Mouse (Mus musculus) heart, postnatal 0 days (tissue): ENCODE measurements around the gene Scaf8. TPM values are rescaled to one million over a fixed set of nuclear protein-coding genes. Genes with fewer than 3 reads are reported as not detected.
"Not testable (repeated sequence)": the region's sequence is repeated elsewhere in the genome, so short reads cannot be mapped to it uniquely, and the experiment has no call there.

Source experiments
- ATAC-seq: fragments of 200-750 bp; cut with Nextera tagmentation; 2 replicates; pipeline ENCODE4 v1.8.0; 2017; ENCODE audit warnings: low read depth, moderate number of reproducible peaks, moderate library complexity; ENCODE audit not compliant: insufficient read depth
- DNase-seq: peaks from one replicate; pipeline ENCODE4 v3.0.0-alpha.2; 2016; ENCODE audit warnings: low spot score
- H3K27ac ChIP-seq: fragments of 300-500 bp; sonication (generic); 2 replicates; pipeline ENCODE4 v1.5.1; 2014; ENCODE audit warnings: low read depth, mild to moderate bottlenecking
- H3K27me3 ChIP-seq: fragments of 300-500 bp; sonication (generic); 2 replicates; pipeline ENCODE4 v1.6.1; 2014; ENCODE audit warnings: low read length, mixed read lengths; ENCODE audit not compliant: control insufficient read depth, insufficient read depth
- H3K36me3 ChIP-seq: fragments of 300-500 bp; sonication (generic); replicated peaks from 2 replicates; pipeline ENCODE4 v1.6.1; 2014; ENCODE audit warnings: low read length, mixed read lengths; ENCODE audit not compliant: control insufficient read depth, insufficient read depth
- H3K4me1 ChIP-seq: fragments of 300-500 bp; sonication (generic); 2 replicates; pipeline ENCODE4 v1.6.1; 2014; ENCODE audit warnings: antibody characterized with exemption; ENCODE audit not compliant: control insufficient read depth, insufficient read depth
- H3K4me2 ChIP-seq: fragments of 300-500 bp; sonication (generic); 2 replicates; pipeline ENCODE4 v1.6.1; 2014; ENCODE audit warnings: low read depth, mild to moderate bottlenecking, low read length, moderate library complexity
- H3K4me3 ChIP-seq: fragments of 300-500 bp; sonication (generic); 2 replicates; pipeline ENCODE4 v1.5.1; 2014; ENCODE audit warnings: low read depth, low read length
- H3K9ac ChIP-seq: fragments of 300-500 bp; sonication (generic); replicated peaks from 2 replicates; pipeline ENCODE4 v1.6.1; 2014; ENCODE audit warnings: low read depth, low read length, mixed read lengths
- H3K9me3 ChIP-seq: fragments of 300-500 bp; sonication (generic); replicated peaks from 2 replicates; pipeline ENCODE4 v1.6.1; 2016; ENCODE audit warnings: low read length; ENCODE audit not compliant: control insufficient read depth
- CTCF ChIP-seq: IDR thresholded peaks from 2 replicates; pipeline ENCODE4 v1.5.1; 2016; ENCODE audit warnings: antibody characterized with exemption, control low read depth, low read depth
- EP300 ChIP-seq: IDR thresholded peaks from 2 replicates; pipeline ENCODE4 v1.6.1; 2016; ENCODE audit warnings: antibody characterized with exemption, low read depth
- WGBS: fragments of 180-500 bp; shearing (Covaris S2); extraction: QIAGEN DNeasy Blood & Tissue Kit; methylation state at CpG from one replicate; pipeline ENCODE4 v1.1.7; 2014; 5-methylcytosine and 5-hydroxymethylcytosine counted together
- polyA plus RNA-seq: library from polyadenylated mRNA; unstranded; fragments of >200 nt; fragmentation: Nextera tagmentation; extraction: Ambion mirVana; gene quantifications from 2 replicates; pipeline ENCODE4 v1.2.1, GENCODE M21; 2015
- total RNA-seq: library from RNA; depleted of rRNA; stranded (reverse); fragments of >200 nt; gene quantifications from 2 replicates; pipeline ENCODE4 v1.2.3, GENCODE M21; 2014; ENCODE audit warnings: low replicate concordance

Gene Scaf8
- total and polyA plus RNA-seq, 2 experiments from 2014 or later, result 8.4 to 25.5 TPM

DNA sequence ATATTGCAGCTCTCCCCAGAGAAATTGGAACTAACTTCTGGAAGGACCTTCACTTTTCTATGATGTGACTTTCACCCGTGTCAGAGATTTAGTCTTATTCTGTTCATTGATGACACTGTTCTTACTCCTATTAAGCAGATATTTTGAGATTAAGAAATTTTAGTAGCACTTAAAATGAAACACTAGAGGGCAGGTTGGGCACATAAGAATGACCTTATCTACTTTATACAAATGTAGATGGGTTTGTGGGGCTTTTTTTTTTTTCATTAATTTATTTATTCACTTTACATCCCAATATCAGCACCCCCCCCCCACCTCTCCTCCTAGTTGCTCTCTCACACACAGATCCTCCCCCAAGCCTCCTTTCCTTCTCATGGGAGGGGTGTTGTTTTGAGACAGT is 15.5 kb upstream of the Scaf8 start:
- not testable (repeated sequence) for H3K27ac ChIP-seq, H3K4me1 ChIP-seq, H3K9me3 ChIP-seq, H3K36me3 ChIP-seq, DNase-seq, H3K9ac ChIP-seq, ATAC-seq, H3K4me2 ChIP-seq, H3K27me3 ChIP-seq, H3K4me3 ChIP-seq
- 73% methylated on average over 1 of the region's 1 CpGs for WGBS
- TF ChIP-seq CTCF, result peak; percentile 12; the same call in 1 of the 2 replicates

DNA sequence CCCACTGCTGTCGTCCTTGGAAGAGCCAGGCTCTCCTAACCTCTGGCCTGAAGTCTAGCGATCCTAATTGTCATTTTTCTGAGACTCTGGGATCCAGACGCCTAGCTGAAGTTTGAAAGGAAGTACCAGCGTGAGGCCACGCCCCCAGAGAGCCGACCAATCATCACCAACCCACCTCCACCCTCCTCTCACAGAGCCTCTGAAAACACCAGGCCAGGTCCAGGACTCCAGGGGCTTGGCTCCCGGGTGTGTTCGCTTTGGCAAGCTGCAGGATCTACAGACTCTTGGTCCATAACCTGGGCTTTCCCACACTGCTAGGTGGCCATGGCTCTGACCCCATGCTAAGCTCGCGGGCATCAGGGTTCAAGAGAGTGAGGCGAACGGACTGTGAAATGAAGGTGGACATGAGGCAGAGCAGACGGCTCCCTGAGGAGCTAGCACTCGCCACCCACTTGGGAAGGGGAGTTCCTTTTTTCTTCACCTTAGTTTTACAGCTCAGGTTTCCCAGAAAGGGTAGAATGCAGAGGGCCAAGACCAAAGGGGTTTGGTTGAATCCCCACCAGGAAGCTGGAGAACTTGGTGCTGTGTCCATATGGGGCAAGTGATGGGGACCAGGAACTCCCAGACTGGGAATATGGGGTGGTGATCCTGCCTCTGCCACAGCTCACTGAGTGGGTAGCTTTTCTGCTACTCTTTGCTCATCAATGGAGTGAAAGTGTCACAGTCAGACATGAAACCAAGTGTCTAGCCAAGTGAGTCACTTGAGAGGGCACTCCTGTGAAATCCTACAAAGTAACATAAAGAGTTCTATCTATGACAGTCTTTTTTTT is 12.2 kb upstream of the Scaf8 start:
- WGBS, result 1% methylated on average over 14 of the region's 14 CpGs
- Histone ChIP-seq H3K4me2 (peak overlapping the region; percentile 67), H3K9ac (peak overlapping the region; percentile 34; the same call in 1 of the 2 replicates), H3K36me3 (no peaks in the 10 kb centered on the region), H3K9me3 (no peaks in the 10 kb centered on the region), H3K4me3 (peak overlapping the region; percentile 41), H3K4me1 (no peaks in the 10 kb centered on the region), H3K27ac (no peak overlapping the region), H3K27me3 (no peaks in the 10 kb centered on the region)
- ATAC-seq (peak; percentile 94), DNase-seq (peak; percentile 76)
- TF ChIP-seq EP300 (no peak), CTCF (no peak)

DNA sequence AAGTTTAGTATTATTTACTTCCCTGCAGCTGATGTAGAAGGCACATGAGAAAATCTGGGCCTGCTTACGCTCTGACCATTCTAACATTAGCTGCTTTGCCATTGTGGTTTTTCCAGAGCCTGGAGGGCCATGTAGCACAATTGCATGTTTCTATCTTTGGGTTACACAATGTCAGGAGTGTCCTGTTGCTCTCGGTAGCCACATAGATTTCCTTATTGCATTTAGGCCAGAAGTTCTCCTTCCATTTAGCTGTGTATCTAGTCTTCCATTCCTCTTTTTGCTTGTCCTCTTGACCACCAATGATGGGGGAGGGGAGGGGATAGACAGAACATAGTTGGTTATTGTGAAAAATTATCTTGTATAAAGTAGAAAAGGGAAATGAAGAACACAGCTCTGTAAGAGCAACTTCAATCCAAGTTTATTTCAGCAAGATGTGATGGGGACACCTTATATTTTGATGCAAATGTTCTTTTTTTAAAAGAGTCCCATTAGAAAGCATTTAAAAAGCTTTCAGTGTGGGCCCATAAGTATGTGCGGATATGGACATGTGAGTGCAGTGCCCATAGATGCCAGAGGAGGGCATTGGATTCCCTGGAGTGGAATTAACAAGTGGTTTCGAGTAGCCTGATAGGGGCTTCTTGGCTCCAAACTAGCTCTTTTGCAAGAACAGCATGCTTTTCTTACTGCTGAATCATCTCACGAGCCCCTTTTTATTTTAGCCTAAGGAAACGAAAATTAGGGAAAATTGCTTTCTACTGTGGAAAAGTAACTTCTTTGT is 10.4 kb upstream of the Scaf8 start:
- Histone ChIP-seq H3K9ac (no peak overlapping the region), H3K36me3 (no peaks in the 10 kb centered on the region), H3K4me3 (no peak overlapping the region), H3K27me3 (no peaks in the 10 kb centered on the region), H3K4me2 (no peak overlapping the region), H3K27ac (no peak overlapping the region), H3K9me3 (no peaks in the 10 kb centered on the region), H3K4me1 (no peaks in the 10 kb centered on the region)
- DNase-seq (no peak), ATAC-seq (no peak)
- TF ChIP-seq CTCF (no peak), EP300 (no peak)
- 86% methylated on average over 6 of the region's 6 CpGs for WGBS

DNA sequence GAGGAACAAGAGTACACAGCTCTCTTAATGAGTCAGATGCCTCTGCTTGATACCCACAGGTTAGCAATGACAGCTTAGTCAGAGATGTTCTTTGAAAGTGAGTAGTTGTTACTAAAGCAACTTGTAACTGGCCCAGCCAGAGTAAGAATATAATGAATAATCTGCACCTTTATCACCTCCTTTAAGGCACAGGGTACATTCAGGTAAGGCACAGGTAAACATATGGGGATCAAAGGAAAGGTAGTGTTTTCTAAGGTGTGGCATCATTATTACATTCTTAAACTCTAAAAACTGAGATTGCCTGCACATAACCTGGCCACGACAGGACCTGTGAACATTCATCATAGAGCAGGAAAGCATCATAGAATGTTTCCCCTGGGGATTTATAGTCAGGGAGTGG is 9.8 kb upstream of the Scaf8 start:
- Histone ChIP-seq H3K27ac (no peak overlapping the region), H3K4me2 (no peak overlapping the region), H3K4me1 (no peaks in the 10 kb centered on the region), H3K9me3 (no peaks in the 10 kb centered on the region), H3K27me3 (no peaks in the 10 kb centered on the region), H3K9ac (no peak overlapping the region), H3K36me3 (no peaks in the 10 kb centered on the region), H3K4me3 (no peak overlapping the region)
- DNase-seq (no peak), ATAC-seq (no peak)
- 90% methylated on average over 1 of the region's 1 CpGs for WGBS
- no peak for TF ChIP-seq EP300
- no peak for TF ChIP-seq CTCF

DNA sequence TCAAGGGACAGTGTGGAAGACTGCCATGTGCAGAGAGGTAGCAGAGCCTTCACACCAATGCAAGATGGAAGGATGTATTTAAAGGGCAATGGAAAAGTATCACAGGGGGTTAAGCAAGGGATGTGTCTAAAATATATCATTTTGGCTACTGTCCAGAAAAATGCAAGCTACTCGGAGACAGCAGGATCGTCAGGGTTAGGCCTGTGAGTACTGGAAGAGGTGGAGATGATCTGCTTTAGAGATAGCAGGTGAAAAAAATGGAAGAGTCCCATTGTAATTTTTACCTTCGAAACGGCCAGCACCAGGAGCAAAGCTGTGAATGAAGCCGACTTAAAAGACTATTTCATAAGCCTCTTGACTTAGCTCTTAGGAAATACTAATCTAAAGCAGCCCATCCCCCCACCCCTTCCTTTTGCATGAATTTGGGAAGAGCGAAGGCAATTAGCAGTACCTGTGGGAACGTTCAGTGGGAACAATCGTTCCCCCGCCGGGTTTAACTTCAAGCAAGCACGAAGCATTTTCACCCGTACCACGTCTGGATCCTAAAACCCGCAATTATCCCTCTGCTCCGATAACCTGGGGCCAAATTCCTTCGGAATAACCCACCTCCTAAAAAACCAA is 925 bp upstream of the Scaf8 start:
- peaks cover 22% of the 10 kb centered on the region for H3K4me1 ChIP-seq
- H3K4me3 ChIP-seq, result peak overlapping the region; percentile 94
- DNase-seq, result no peak
- H3K4me2 ChIP-seq, result peak overlapping the region; percentile 89
- TF ChIP-seq CTCF (no peak), EP300 (no peak)
- 1% methylated on average over 16 of the region's 16 CpGs for WGBS
- peak overlapping the region; percentile 99 for H3K27ac ChIP-seq
- no peaks in the 10 kb centered on the region for H3K9me3 ChIP-seq
- no peaks in the 10 kb centered on the region for H3K36me3 ChIP-seq
- no peak for ATAC-seq
- no peaks in the 10 kb centered on the region for H3K27me3 ChIP-seq
- peak overlapping the region; percentile 96 for H3K9ac ChIP-seq
